Mouse (Mus musculus) kidney, adult 9 months (tissue): ENCODE results near the gene Nr4a3.

Experiments used
- DNase-seq: peaks from one replicate; pipeline ENCODE4 v3.0.0; 2022

The Nr4a3 gene

GRCm38 (mm10) chr4:48124416-48124772 is 79.4 kb downstream of the Nr4a3 start:
- DNase-seq: no peak

DNA sequence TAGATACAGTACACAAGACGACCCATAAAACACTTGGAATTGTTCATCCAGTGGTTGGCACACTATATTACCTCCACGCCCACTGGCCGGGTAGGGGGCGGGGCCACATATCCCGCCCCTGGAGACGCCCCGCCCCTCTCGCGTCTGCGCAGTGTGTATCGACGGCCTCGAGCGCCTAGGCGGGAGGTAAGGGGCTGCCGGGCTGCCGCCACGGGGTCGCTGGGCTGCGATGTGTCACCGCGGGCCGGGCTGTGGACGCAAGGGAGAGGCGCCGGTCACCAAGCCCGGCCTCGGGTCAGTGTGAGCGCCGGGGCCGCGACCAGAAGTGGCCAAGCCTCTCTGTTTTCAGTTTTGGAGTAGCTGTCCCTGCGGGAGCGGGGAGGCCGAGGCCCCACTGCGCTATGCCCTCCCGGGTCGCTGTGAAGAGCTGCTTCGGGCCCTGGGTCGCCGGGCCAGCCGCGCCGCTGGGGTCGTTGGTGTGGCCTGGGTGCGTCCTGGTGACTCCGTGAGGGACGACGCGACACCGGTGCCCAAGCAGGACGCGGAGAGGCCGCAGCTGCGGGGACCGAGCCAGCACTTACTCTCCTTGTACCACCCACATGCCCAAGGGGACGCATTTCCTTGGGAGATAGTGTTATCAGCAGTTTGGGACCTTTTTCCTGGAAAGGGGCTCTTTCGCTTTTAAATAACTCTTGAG is 80.0 kb downstream of the Nr4a3 start, which contains the start of gene Stx17:
Gene Stx17 (plus strand): TSS at position 143 of the 697 bp plus-strand sequence.
- DNase-seq: peak; percentile 91

- no peak for DNase-seq
Measured at GRCm38 (mm10) chr4:48130314-48130713, 85.4 kb downstream of the Nr4a3 start.

DNA sequence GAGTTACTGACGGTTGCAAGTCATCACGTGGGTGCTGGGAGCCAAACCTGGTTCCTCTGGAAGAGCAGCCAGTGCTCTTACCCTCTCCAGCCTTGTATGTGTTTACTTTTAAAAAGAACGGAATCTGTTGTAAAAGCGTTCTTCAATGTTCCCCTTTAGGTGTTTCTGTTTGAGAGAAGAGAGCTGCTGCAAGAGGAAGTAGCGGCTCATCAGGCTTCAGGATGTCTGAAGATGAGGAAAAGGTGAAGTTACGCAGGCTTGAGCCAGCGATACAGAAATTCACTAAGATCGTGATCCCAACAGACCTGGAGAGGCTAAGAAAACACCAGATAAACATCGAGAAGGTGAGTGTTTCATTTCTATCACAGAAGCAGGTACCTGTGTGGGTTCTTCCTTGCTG is 86.7 kb downstream of the Nr4a3 start:
- no peak for DNase-seq

DNA sequence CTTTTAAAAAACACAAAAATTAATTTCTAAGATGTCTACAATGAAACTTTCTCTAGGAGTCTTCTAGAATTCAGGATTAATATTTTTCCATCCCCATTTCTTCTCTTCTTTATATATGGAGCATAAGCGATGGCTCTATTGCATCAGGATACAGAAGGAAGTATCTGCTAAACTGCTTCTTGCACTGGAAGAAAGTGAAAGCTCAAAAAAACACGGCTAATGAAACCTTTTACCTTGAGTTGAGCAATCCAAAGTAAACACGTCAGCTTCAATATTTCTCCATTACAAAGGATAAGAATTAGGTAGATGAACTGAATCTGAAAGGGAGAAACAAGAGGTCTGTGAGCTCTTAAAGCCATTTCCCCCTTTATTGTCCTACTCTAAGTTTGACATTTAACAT is 87.8 kb downstream of the Nr4a3 start:
- DNase-seq: no peak
